Mouse (Mus musculus): ENCODE data around the gene Scaf8.

DNA sequence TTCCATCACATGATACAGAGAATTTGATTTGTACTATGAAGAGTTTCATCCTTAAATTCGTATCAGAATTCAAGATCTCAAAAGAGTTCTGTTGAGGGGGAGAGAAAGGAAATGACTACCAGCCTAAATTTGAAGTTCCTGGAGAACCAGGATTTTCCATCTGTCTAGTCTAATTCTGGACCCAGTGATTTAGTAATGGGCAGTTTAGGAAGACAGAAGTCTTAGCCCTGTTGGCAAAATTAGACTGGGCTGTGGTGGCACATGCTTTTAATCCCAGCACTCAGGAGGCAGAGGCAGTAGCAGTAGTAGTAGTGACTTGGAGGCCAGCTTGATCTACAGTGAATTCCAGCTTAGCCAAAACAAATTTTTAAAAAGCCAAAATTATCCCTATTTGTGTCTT lies 93.7 kb downstream of the Scaf8 start:
- no peak for TF ChIP-seq CTCF (IDR thresholded peaks at IDR 0.05)
- TF ChIP-seq EP300 (IDR thresholded peaks at IDR 0.05), result no peak

Data from lung, postnatal 0 days (tissue).